ENCODE assay signal across 8 mouse cellular contexts in genomic region chrX:20847816-20848215, GRCm38 (mm10). TPM values are rescaled to one million over a fixed set of nuclear protein-coding genes. Genes with fewer than 3 reads are reported as not detected.
DNase-seq lines count a peak whose midpoint lies in the region; ATAC-seq and TF ChIP-seq lines count a peak whose summit lies in the region.

No protein-coding gene starts in this region.

- no peak overlapping the region for H3K9ac ChIP-seq in lung, postnatal 0 days (replicated peaks; ENCODE audit: low read depth)
- 0 out of 2 replicates have a peak overlapping the region, but pooled peaks have one; percentile 15 for H3K9ac ChIP-seq in liver, embryonic 13.5 days

- H3K4me1 ChIP-seq in cerebellum, adult 2 months (ENCODE audit: control insufficient read depth, insufficient read depth, low read length) = peaks cover 8% of the 10 kb centered on the region
- H3K4me1 ChIP-seq in lung, postnatal 0 days (ENCODE audit: insufficient read depth, low read depth, low read length) = no peaks in the 10 kb centered on the region
- peaks cover 8% of the 10 kb centered on the region for H3K4me1 ChIP-seq in liver, embryonic 13.5 days (replicated peaks)

- no peak for DNase-seq in cerebellum, adult 2 months
- no peak for DNase-seq in cerebellum, postnatal 10 days
- no peak for DNase-seq in lung, postnatal 0 days (ENCODE audit: low spot score)
- DNase-seq in lung, postnatal 36 days = no peak
- DNase-seq in liver, embryonic 13.5 days = no peak
- DNase-seq in urinary bladder, postnatal 14 days (ENCODE audit: low spot score) = no peak
- DNase-seq in cerebellum, postnatal 4 days (ENCODE audit: low spot score in 2 of 2) = no peak
- DNase-seq in cerebellum, adult 11 months = no peak

- H3K27me3 ChIP-seq in cerebellum, adult 2 months (ENCODE audit: control insufficient read depth, insufficient read depth, low read length) = no peaks in the 10 kb centered on the region
- no peaks in the 10 kb centered on the region for H3K27me3 ChIP-seq in lung, postnatal 0 days (replicated peaks; ENCODE audit: insufficient read depth, low read length)
- no peaks in the 10 kb centered on the region for H3K27me3 ChIP-seq in liver, embryonic 13.5 days

- peak overlapping the region; percentile 28 for H3K4me3 ChIP-seq in cerebellum, adult 2 months (replicated peaks; ENCODE audit: insufficient read depth, low read depth, low read length)
- H3K4me3 ChIP-seq in lung, postnatal 0 days (ENCODE audit: low read depth, low read length) = peak overlapping the region; percentile 15; the same call in 1 of the 2 replicates
- peak overlapping the region; percentile 70 for H3K4me3 ChIP-seq in liver, embryonic 13.5 days (replicated peaks)

- peaks cover 4% of the 10 kb centered on the region; the same call in 1 of the 2 replicates for H3K36me3 ChIP-seq in lung, postnatal 0 days (ENCODE audit: insufficient read depth, low read length)
- peaks cover 20% of the 10 kb centered on the region for H3K36me3 ChIP-seq in liver, embryonic 13.5 days

- ATAC-seq in lung, postnatal 0 days = no peak
- ATAC-seq in liver, embryonic 13.5 days (ENCODE audit: low read depth) = no peak

- TF ChIP-seq CTCF in cerebellum, adult 2 months (IDR thresholded peaks at IDR 0.05; ENCODE audit: borderline replicate concordance, insufficient read depth, low read depth, low read length) = no peak
- no peak for TF ChIP-seq CTCF in lung, postnatal 0 days (IDR thresholded peaks at IDR 0.05)

- H3K9me3 ChIP-seq in lung, postnatal 0 days (ENCODE audit: low read length) = no peaks in the 10 kb centered on the region
- no peaks in the 10 kb centered on the region for H3K9me3 ChIP-seq in liver, embryonic 13.5 days (replicated peaks)

- 15% methylated on average over 2 of the region's 2 CpGs for WGBS in cerebellum, adult 2 months
- 19% methylated on average over 2 of the region's 2 CpGs for WGBS in lung, postnatal 0 days
- 17% methylated on average over 2 of the region's 2 CpGs for WGBS in liver, embryonic 13.5 days (ENCODE audit: insufficient replicate concordance)

- peak overlapping the region; percentile 35 for H3K4me2 ChIP-seq in lung, postnatal 0 days (replicated peaks; ENCODE audit: low read depth, low read length)
- peak overlapping the region; percentile 71 for H3K4me2 ChIP-seq in liver, embryonic 13.5 days

- no peak overlapping the region; the same call in 1 of the 2 replicates for H3K27ac ChIP-seq in cerebellum, adult 2 months (ENCODE audit: insufficient read depth, low read length)
- peak overlapping the region; percentile 47; the same call in 1 of the 2 replicates for H3K27ac ChIP-seq in lung, postnatal 0 days (ENCODE audit: low read length)
- H3K27ac ChIP-seq in liver, embryonic 13.5 days = no peak overlapping the region

- TF ChIP-seq POLR2A in cerebellum, adult 2 months (IDR thresholded peaks at IDR 0.05; ENCODE audit: borderline replicate concordance, insufficient read depth, low read length) = no peak

- no peak for TF ChIP-seq EP300 in lung, postnatal 0 days (IDR thresholded peaks at IDR 0.05)

RNA-seq across cellular contexts. Expression of gene Timp1, which starts 22.1 kb away (rescaled TPM):
- 1.1 and 1.9 TPM in 2 replicates for polyA plus RNA-seq in cerebellum, adult 2 months (2012; rRNA removed)
- polyA plus RNA-seq in lung, postnatal 0 days (2015; fragmentation: Nextera tagmentation; extraction: Ambion mirVana) = 20.2 and 26.5 TPM in 2 replicates
- polyA plus RNA-seq in liver, embryonic 13.5 days (2015; fragmentation: Nextera tagmentation; extraction: Ambion mirVana) = 3.1 and 3.3 TPM in 2 replicates

RNA-seq across cellular contexts. Expression of gene Araf, which starts 50.2 kb away (rescaled TPM):
- polyA plus RNA-seq in cerebellum, adult 2 months (2012; rRNA removed) = 306 and 313 TPM in 2 replicates
- polyA plus RNA-seq in lung, postnatal 0 days (2015; fragmentation: Nextera tagmentation; extraction: Ambion mirVana) = 73.8 and 74.4 TPM in 2 replicates
- 43.1 and 46.6 TPM in 2 replicates for polyA plus RNA-seq in liver, embryonic 13.5 days (2015; fragmentation: Nextera tagmentation; extraction: Ambion mirVana)

Comparison
In these comparisons a context has a peak if more than half of its experiments do, and no peak if none do; other contexts are left out.
1. H3K4me3 ChIP-seq: peak in every context shown above with its lines; median percentile 70 in liver, embryonic 13.5 days; 28 in cerebellum, adult 2 months; 15 in lung, postnatal 0 days.